Mouse (Mus musculus) cerebellum, postnatal 4 days (tissue): Measurements from ENCODE around the gene Ptgir.

Experiments
- DNase-seq, 2 experiments: peaks; one replicate each; pipeline ENCODE4 v3.0.0; 2022; ENCODE audit warnings: low spot score in 2 of 2, mixed read lengths in 1 of 2

The Ptgir gene

DNA sequence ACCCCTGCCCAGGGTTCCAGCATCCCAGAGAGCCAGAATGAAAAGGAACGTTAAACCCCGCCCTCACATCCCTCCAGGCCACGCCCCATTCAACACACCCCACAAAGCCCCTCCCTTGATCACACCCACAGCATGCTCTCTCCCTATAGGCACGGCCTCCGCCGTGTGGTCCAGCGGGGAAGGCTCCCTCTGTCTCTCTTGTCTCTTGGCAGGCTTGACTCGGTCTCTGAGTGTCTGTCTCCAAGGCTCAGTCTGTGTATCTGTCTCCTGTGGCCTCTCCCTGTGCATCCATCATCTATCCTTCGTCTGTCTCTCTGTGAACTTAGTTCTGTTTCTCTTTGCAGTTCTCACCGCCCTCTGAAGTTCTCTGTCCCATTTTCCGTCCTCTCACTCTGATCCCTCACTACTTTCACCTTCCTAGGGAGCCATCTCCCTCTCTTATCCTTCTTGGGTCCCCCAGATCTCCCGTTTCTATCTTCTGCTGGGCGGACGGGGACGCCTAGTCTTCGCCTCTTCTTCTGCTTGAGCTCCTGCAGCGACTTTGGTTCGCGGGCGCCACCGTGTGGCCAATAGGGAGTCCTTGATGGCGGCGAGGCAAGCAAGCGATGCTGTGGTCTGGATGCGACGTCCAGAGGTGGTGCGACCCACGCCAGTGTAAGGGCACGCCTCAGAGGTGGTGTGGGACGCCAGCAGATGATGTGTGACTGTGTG, 14.5 kb upstream of the Ptgir start, which contains the start of gene Gng8:
Gng8 (plus strand) TSS at position 146 of the 711 bp plus-strand sequence.
- peak; percentile 81 to 89 for DNase-seq

- no peak for DNase-seq
Measured at GRCm38 (mm10) chr7:16892352-16892730, 13.9 kb upstream of the Ptgir start.

- no peak for DNase-seq
Measured at GRCm38 (mm10) chr7:16893612-16894011, 12.7 kb upstream of the Ptgir start.

DNA sequence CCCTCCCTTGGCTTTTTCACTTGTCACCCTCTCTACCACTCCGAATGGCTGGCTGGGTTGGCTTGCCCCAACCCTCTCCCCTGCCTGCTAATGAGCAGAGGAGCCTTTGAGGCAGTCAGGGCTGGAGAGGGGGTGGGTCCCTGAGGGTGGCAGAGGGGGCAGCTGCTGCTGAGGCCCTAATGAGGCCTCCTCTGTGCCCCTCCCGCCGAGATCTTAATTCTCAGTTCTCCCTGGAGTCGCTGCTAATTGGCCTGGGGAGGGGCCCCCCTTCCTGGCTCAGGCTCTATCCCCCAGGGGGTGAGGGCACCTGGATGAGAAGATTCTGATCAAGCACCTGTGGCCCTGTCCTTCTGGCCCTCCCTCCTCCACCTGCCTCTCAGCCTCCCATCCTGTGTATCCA, 12.0 kb upstream of the Ptgir start:
- DNase-seq: no peak

- DNase-seq: peak; percentile 64 to 81
Measured at GRCm38 (mm10) chr7:16895000-16895399, 11.3 kb upstream of the Ptgir start.

DNA sequence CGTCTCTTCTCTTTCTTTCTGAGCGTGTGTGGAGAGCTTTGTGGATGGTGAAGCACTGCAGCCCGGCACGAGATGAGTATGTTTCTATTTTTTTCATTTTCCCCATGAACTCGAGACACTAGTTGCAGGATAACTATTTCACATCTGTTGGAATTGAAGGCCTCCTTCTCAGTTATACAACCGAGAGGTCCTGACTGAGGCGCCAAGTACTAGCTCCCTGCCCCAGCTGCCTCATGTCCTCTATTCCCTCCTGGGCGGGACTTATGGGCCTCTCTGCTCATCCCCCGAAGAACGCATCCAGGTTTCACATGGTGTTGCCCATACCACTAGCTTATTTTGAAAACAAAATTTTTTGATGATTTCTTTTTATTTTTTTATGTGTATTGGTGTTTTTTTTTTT, 10.8 kb upstream of the Ptgir start:
- DNase-seq: no peak

DNA sequence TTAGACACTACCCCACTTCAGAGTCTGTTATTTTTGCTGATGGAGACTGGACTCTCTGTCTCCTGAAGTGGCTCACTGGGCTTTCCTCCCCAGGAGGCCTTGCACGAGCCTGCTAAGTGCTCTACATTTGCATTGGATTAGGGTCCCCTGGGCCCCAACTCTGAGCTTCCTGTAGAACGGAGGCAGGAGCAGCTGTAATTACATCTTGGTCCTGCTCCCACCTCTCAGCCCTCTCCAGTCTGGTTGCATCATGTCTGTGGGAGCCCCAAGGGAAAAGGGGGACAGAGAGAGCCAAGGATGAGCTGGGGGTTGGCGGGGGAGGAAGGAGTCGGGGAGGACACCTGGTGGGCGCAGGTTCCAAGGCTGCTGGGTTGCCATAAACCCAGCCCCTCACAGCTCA, 5.8 kb upstream of the Ptgir start:
- DNase-seq: no peak

- no peak for DNase-seq
Measured at GRCm38 (mm10) chr7:16903439-16903955, 2.8 kb upstream of the Ptgir start.

DNA sequence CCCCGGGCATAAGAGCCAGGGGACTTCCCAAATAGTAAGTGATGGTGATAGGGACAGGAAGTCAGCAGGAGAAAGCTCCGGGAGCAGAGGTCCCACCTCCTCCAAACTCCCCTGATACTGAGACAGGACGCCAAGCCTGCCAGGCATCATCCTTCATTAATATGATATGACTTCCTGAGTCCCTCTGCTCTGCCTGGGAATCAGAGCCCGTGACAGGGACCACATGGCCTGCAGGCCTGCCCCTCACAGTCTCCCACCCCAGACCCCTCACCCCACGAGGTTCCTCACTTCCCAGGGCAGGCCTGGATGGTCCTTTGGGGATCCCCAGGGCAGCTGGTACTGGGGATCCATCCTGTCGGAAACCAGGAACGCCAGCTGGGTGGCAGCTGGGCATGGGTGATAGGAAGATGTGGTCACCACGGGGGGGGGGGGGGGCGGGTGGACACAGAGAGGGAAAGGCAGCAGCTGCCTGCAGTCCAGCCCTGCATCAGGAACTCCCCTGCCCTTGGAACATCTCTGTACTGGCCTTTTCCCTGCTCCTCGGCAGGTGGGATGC, 2.1 kb upstream of the Ptgir start:
- DNase-seq: no peak

DNA sequence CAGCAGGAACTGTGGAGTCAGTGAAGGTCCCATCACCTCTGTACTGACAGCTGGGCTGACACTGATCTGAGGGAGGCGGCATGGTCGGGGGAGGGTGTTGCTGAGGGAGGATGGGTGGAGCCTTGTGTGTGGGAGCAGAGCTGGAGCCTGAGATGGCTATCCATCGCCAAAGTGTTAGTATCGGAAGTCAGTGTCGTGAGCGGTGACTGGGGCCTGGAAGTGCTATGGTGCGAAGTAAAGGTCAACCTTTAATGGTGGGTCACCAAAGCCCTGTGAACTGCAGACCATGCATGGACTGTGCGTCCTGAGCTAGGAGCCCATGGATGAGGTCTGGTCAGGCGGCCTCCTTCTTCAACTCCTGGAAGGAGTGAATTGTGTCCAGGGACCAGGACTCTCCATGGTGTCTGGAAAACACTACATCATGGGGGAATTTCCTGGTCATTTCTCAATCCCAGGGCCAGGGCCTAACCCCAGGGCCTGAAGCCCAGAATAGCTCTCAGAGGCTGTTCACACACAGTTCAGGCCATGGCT, 734 bp upstream of the Ptgir start:
- DNase-seq: no peak

DNA sequence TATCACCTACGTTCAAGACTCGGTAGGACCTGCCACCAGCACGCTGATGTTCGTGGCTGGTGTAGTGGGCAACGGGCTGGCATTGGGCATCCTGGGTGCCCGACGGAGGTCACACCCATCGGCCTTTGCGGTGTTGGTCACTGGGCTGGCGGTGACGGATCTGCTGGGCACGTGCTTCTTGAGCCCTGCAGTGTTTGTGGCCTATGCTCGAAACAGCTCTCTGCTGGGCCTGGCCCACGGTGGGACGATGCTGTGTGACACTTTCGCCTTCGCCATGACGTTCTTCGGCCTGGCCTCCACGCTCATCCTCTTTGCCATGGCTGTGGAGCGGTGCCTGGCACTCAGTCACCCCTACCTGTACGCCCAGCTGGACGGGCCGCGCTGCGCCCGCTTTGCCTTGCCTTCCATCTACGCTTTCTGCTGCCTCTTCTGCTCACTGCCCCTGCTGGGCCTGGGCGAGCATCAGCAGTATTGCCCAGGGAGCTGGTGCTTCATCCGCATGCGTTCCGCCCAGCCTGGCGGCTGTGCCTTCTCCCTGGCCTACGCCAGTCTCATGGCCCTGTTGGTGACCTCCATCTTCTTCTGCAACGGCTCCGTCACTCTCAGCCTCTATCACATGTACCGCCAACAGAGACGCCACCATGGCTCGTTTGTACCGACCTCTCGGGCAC, 734 bp downstream of the Ptgir start:
- DNase-seq: no peak

- DNase-seq: no peak
Measured at GRCm38 (mm10) chr7:16907842-16908241, 1.6 kb downstream of the Ptgir start.

DNA sequence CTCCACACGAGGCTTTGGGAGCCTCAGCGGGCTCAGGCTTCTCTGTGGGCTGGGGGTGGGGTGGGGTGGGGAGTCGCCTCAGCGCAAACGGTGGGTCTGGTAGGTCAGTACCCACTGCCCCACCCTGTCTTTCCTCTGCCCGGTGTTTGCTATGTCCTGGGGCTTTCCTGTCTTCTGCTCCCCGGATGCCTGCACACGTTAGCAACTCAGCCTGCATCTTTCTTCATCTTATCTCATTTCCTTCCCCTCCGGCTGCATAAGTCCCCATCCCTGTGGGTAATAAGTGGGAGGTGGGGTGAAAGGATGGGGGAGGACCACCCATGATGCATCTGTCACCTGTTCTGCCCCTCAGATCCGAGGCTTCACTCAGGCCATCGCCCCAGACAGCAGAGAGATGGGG, 2.1 kb downstream of the Ptgir start:
- no peak for DNase-seq

GRCm38 (mm10) chr7:16908859-16909258, 2.6 kb downstream of the Ptgir start:
- DNase-seq: no peak

GRCm38 (mm10) chr7:16909909-16910308, 3.6 kb downstream of the Ptgir start:
- DNase-seq: no peak

DNA sequence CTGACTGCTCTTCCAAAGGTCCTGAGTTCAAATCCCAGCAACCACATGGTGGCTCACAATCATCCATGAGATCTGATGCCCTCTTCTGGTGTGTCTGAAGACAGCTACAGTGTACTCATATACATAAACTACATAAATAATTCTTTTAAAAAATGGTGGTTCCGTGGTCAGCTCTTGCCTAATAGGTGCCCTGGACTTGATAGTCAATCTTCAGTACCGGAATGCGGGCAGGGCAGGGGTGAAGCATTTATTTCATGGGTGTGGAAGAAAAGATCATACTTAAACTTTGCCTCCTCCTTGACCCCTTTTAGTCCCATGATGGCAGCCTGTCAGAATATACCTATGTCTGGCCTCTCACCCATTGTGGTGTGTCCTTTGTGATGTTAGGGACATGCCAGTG, 5.6 kb downstream of the Ptgir start:
- DNase-seq: no peak

- no peak for DNase-seq
Measured at GRCm38 (mm10) chr7:16912360-16912759, 6.1 kb downstream of the Ptgir start.

GRCm38 (mm10) chr7:16913806-16914452, 7.6 kb downstream of the Ptgir start:
- DNase-seq: peak in 1 of 2 experiments; percentile 84

GRCm38 (mm10) chr7:16914453-16915343, 8.4 kb downstream of the Ptgir start:
- DNase-seq: no peak

GRCm38 (mm10) chr7:16915461-16916340, 9.4 kb downstream of the Ptgir start:
- no peak for DNase-seq
